Mouse (Mus musculus) retina, postnatal 1 day (tissue): ENCODE results near the gene Spag4.
A peak's percentile ranks its signal among the peaks of the same experiment; 100 is the strongest.

Experiments used
- DNase-seq: peaks from one replicate; pipeline ENCODE4 v3.0.0-alpha.2; 2012

Spag4 gene

DNA sequence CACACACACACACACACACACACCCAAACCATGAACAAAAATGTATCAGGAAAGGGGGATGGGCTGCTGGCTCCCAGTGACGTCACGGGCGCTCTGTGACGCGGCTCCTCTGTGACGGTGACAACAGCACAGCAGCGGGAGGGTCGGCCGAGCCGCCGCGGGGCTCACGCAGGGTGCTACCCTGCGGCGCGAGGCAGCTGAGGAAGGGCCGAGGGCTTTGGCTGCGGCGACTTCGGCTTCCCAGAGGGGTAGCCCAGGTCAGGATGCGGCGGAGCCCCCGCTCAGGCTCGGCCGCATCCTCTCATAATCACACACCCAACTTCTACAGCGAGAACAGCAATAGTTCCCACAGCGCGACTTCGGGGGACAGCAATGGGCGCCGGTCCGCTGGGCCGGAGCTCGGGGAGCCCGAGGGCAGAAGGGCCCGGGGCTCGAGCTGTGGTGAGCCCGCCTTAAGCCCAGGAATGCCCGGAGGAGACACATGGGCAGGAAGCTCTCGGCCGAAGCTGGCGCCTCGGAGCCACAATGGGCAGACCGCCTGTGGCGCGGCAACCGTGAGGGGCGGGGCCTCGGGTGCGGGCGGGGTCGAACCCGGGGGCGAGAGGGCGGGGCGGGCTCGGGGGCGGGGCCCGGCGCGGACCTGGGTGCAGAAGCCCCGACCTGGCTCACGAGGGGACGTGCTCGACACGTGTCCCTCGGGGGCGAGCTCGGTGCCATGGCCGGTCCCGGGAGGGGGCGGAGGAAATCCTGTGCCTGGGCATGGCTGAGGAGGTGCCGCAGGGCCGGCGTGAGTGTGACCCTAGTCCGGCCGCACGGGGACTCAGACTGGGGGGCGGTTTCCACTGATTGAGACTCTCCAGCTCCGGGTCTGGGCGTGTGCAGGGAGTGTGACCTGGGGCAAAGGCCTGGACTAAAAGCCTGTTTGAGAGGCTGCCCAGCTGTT, at the start of gene Spag4:
TSS of gene Spag4 (plus strand) at position 77 of the 943 bp plus-strand sequence.
- peak; percentile 84 for DNase-seq

DNA sequence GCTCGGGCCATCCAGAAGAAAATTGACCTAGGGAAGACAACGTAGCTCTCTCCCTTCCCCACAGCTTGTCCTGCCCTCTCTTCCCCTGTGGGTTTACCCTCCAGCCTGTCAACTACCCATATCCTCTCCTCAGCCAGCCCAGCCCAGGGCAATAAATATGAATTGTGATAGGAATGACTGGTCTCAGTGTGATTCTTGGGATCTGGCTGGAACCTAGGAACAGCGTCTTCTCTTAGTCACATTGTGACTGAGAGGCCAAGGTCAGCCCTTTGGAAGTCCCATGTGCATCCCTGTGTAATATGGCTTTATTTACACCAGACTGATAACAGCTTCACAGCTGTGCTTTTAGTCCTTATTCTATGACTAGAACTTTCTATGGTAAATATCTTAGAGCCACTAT, 46.9 kb upstream of the Spag4 start:
- no peak for DNase-seq

DNA sequence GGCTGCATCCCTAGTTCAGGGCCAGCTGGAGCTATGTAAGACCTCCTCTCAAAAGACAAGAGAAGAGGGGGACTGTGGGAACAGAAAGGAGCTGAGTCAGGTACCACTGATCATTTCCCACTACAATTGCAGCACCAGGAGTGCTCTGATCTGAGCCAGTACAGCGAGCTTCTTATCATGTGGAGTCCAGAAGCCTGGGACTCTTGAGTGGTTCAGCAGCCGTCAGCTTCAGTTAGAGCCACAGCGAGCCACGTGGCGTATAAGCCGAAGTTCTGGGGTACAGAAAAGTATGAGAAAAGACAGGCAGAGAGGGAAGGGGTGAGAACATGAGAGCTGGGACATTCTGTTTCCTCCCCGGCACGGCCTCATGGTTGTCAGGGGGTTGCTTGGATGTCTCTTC, 43.8 kb upstream of the Spag4 start:
- DNase-seq = no peak

DNA sequence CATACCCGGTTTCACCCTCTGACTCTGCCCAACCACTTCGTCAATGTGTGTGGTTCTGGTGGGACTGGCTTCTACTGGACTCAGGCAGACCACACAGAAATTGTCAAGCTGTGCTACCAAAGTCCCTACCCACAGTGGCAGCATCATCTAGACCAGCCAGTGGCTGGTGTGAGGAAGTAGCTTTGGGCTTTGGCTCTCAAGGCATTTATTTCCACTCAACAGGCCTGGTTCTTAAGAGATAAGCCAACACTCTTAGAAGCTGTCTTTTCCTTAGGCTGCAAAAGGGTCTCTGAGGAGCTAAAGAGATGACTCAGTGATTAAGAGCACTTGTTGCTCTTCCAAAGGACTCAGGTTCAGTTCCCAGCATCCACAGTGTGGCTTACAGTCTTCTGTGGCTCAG, 43.2 kb upstream of the Spag4 start:
- DNase-seq = no peak

DNA sequence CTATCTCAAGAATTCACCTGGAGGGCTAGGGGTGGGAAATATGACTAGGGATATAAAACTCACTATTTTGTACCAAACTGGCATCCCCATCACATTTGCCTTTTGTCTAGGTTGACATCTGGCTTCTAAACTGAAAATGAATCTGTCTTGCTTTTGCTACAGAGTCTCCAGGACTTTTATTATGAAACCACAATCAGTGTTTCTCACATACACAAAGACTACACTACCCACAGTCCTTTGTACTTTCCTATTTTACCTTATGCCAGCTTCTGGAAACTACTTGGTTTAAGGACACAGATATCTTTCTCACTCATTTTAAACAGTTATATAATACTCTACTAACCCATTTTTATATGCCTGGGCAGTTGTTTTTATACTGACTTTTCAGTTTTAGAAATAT, 39.5 kb upstream of the Spag4 start:
- DNase-seq = peak; percentile 15

DNA sequence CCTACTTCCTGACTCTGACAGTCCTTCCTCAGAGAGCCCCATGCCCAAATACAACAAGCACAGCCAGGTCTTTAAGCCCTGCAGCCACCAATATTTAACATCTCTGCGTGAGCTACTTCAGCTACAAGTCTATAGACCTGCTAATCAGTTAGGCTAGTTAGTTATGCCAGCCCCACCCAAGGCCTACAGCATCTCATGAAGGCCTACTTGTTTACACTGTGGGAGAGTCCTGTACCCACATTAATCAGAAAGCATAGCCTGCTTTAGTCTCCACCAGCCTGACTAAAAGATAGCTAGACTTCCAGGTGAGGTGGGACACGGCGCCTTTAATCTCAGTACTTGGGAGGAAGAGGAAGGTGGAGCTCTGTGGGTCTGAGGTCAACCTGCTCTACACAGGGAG, 25.6 kb upstream of the Spag4 start:
- DNase-seq = no peak

DNA sequence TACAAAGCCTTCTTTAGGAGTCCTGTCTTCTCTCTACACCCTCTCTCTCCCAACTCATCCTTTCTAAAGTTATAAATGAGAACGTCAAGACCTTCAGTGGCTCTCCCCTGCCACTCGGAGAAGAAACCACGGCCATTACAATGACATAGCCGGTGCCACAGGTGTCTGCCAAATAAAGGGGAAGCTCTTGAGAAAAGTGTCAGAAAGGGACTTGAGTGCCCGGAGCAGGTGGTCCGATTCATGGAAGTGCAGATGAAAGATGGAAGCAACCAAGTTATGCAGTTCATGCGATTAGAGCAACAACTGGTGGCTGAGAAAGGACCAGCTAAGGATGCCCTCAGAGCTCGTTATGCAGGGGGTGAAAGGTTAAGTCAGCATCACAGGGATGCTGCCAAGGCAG, 22.1 kb upstream of the Spag4 start:
- DNase-seq = no peak

DNA sequence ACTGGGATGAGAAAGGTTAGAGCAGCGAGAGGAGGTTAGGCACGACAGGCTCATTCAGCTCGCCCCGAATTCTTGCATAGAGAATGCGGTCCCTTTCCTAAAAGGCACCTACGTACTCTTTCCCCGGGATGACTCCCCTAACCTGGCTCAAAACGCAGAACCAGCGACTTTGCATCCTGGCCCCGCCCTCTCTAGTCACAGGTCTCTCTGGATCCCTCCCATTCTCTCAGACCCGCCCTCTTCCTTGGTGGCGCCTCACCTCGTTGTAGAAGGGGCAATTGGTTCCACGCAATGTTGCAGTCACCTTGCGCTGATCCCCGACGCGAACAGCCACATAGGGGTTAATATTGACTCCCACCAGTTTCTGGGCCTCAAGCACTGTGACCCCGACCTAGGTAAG, 17.0 kb upstream of the Spag4 start:
- DNase-seq = peak; percentile 6

DNA sequence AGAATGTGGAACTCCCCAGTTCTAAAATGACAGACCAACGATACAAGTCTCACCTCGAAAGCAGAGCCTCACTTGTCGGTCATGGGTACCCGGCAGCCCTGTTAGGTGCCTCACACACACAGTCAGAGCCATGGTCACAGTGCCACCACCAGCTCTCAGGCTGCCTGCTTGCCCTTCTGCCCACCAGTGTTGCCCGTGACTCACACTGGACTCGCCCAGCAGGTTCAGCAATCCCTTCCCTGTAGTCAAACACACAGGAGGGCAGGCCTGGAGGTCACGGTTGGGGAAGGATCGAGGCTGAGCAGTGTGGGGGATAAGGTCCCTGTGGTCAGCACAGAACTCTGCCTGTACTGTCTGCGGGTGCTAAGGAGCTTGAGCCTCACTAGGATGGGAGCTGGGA, 12.2 kb upstream of the Spag4 start, which contains the start of gene Fer1l4:
TSS of gene Fer1l4 (minus strand) at position 132 of the 400 bp plus-strand sequence.
- no peak for DNase-seq

DNA sequence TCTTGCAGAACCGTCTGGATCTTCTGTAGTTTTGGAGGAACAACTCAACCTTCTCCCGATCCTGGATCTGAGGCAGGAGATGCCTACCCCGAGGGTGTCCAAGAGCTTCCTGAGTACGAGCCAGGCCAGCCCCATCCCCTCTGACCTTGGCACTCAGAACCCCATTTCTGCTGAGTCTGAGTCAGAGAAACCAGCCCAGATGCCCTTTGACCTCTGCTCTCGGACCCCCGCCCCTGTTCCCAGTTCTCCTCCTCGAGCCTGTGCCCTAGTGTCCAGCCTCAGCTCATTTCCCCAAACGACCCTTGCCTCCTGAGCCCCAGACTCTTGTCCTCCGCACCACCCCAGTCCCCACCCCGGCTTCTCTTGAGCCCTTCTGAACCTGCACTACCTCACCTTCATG, 1.2 kb downstream of the Spag4 start:
- no peak for DNase-seq

DNA sequence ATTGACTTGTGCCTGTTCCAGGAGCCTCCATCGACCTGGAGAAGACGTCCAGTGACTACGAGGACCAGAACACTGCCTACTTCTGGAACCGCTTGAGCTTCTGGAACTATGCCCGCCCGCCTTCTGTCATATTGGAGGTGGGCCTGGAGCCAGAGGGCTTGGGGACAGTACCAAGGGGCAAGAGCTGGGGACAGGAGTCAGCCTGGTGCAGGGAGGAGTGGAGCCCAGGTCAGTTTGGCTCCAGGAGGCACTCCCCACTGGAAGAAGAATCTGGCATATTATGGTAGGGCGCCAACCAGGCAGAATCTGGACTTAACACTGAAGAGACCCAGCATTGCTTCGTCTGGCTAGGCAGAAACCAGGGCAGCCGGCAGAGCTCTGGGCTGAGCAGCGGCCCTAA, 2.9 kb downstream of the Spag4 start:
- no peak for DNase-seq

DNA sequence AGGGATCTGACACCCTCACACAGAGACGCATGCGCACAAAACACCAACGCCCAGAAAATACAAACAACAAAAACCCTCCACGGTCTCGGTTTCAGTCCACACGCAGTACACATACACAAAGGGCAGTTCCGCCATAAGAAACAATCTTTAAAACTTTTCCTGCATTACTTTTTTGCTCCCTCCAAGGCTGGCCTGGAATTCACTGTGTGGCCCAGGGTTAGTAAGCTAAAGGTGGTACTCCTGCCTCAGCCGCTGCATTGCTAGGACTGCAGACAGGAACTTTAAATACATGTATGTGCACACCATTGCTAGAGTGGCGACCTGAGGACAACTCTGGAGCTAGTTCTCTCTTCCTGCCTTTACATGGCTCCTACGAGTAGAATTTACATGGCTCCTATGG, 6.3 kb downstream of the Spag4 start:
- no peak for DNase-seq

DNA sequence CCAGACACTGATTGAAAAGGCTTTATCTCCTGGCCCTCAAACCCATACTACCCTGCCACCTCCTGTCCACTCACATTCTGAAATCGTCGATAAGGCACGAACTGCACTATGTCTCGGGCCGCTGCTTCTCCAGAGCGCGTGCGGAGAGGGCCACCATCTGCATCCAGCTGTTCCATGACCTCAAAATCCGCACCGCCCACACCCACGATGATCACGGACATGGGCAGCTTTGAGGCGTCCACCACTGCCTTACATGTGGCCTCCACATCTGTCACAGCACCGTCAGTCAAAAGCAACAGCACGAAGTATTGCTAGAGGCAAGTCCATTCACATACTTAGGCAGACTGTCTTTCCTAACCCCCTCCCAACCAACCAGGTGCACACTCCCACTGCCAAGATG, 8.8 kb downstream of the Spag4 start:
- no peak for DNase-seq

DNA sequence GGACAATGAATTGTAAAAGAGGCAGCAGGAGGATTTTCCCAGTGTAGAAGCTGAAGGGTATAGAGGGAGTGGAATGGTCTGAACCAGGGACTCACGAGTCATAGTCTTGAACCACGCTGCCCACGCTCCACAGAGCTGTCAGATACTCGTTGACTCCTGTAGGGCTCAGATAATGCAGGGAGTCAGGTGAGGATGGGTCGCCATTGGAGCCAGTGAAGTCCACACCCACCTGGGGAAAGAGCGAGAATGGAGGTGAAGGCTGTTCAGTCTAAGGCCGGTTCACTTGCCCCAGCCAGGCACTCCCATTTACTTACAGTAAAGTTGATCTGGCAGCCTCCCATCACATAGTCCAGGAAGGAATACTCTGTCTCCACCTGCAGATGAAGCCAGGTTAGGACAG, 12.5 kb downstream of the Spag4 start:
- no peak for DNase-seq

DNA sequence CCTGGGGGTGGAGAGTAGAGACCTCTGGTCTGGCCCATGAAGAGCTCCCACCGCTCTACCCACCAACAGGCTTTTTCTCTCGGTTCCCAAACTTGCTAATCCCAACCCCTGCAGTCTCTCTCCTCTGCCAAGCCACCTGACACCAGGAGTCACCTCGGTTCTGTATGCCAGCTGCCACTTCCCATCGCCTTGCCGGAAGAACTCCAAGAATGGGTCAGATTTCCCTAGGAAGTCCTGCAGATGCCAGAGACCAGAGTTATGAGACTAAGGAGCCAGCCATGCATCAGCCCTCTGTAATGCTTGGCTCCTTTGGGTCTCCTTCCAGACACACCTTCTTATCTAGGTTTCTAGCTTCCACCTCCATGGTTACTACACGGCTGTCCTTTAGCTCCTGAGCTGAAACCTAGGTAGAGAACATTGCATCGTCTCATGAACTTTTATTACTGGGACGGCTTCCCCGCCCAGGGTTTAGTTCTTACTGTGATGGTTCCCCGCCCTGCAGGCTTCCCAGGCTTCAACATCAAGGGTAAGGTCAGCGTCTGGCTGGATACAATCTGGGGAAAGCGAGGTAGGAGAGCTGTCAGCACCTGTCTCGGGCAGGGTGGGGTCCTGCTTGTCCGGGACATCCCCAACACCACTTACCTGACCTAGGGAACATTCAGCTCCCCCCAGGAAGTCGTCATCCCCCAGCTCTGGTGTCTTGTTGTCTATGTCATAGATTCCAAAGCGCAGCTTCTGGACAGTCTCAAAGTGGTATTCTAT, 13.6 kb downstream of the Spag4 start:
- DNase-seq = no peak

DNA sequence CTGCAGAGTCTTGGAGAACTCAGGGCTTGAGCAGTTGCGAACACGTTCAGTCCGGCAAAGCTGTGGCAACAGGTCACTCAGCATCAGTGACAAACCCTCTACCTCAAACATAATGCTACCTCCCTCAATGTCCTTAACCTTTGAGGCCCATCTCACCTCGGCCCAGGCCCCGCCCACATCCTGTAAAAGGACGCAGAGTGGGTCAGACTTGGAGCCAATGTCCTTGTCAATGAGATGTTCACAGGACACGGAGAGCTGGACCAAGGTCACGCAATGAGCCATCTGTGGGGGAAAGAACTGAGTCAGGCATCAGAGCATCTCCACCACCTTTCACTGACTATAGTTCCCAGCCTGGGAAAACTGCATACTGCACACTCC, 14.2 kb downstream of the Spag4 start:
- DNase-seq = no peak

DNA sequence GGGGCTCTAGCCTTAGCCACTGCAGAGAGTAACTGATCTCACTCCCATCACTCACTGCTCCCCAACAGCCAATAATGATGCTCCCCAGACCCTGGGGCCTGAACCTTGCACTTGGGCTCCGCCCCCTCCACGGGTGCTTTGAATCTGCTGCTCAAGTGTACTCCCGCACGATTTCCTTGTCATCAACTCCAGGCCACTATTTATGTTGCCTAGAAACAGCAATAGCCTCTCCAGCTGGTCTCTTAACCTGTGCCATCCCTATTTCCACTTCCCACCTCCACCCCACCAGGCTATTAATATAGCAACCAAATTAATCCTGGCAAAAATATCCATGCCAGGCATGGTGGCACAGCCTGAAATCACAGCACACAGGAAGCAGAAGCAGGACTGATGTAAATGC, 14.7 kb downstream of the Spag4 start:
- peak; percentile 8 for DNase-seq

DNA sequence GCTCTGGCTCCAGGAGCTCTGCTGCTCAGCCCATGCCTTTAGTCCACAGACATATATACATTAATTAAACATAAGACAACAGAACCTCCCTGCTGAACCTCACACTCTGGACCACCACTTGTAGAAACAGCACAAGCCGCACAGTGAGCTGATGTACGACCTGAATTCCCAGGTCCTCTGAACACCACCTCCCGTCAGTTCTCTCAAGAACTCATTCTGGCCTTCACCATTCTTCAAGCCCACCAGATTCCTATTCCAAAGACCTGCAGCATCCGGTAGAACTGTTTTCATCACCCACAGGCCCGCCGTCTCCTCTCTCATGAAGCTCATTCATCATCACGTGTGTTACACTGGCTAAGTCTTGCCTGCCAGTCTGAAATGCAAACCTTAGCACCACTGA, 15.4 kb downstream of the Spag4 start:
- DNase-seq = no peak

DNA sequence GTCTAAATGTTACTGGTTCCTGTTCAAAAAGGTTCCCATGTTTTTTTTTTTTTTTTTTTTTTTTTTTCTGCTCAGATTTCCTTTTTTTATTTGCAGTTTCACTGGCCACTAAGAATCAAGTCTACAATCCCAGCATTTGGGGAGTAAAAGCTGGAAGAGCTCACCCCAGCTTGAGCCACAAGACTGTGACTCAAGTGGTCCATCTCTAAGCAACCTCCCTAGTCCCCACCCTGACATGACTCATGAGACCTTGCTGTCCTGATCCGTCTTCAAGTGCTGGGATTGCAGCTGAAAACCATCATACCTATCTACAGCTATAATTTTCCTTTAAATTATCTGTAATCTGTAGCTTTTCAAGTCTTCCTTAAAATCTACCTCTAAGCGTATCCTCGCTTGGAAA, 19.6 kb downstream of the Spag4 start:
- no peak for DNase-seq

DNA sequence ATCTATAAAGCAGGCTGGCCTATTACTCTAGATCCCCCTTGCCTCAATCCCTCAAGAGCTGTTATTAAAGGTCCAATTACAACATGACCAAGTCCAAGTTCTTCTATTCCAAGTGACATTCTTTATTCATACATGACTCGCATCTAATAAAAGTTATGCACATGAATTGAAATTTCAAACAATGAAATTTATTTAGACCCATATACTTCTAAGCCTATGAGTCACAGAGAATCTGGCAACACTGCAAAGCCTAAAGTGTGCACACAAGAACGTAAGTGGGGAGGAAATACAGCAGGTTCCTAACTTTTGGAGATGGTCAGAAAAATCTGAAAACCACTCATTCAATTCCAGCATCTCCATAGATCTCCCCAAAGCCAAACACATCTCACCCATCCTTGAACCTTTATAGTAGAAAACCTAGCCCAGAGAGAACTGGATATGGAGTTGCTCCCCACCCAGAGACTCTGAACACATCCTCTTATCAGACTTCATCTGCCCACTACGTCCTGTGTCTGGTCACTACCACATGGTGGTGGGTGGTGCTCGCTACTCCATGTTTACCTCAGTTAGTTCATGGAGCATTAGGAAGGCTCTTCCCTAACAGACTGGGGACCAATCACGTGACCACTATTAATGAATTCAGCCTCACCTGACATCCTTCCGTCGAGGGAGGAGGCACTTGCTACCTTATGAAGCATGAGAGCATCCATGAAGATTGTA, 22.6 kb downstream of the Spag4 start:
- DNase-seq = no peak

DNA sequence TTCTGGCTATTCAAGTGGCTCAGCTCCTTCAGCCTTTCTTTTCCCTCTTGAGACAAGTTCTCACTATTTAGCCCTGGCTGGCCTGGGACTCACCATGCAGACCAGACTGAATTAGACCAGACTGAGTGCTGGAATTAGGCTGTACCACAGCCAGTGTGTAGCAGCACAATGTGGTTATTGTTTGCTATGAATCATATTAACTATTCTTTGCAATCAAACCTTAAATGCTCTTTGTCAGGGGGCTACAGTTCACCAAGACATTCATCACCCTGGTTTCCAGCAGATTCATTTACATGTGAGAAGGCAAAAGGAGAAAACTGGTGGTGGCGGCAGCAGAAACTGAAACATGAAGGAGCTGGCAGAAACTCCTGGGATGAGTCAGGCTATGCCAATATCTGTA, 24.8 kb downstream of the Spag4 start:
- no peak for DNase-seq

DNA sequence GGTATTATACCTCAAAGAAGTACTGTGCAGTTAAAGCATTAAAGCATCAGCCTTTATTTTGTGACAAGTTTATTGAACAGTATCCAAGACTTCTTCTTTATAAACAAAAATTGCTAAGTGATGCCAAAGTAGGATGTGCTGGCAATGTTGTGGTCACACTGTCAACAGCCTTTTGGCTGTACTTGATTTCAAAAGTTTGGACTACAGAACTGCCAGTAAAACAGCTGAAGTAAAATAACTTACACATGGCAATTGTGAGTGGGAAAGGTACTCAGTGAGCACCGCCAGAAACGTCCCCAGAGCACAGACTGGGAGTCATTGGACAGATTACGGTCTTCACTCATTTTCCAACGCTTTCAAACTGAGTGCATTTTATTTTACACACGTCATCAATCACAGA, 27.0 kb downstream of the Spag4 start:
- no peak for DNase-seq

DNA sequence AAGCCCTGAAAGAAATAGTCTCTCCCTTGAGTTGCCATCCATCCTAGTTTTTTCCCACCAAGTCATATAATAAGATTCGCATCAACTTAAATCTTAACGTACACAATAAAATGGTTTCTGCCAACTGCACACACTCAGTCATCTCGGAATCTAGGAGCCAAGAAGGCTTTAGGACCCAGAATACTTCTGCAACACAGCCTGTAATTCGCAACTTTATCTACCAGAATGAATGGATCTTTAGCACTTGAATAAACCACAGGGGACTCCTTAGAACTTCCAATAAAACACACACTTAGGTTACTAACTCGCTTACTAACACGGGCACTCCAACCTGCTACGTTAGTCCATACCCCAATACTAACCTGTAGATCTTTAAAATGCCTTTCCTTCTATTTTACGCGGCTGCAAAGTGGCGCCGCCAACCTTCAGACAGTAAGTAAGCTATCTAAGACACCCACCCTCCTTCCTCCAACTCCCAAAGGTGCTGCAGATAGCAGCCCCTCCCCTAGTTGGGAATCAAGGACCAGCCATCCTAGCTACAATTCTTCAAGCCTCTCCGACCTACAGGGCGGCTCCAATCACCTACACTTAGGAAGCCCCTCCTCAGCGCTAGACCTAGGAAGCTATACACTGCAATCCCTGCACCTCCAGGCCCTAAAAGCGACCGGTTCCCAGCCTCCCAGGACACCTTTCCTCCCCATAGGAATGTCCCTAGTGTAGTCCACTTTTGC, 45.8 kb downstream of the Spag4 start:
- DNase-seq = peak; percentile 58
